Mouse (Mus musculus): ENCODE data around the gene Enpp7. TPM values are rescaled to one million over a fixed set of nuclear protein-coding genes. Genes with fewer than 3 reads are reported as not detected.

Gene Enpp7
- polyA plus RNA-seq, 1 experiment from 2014 or later: not detected

DNA sequence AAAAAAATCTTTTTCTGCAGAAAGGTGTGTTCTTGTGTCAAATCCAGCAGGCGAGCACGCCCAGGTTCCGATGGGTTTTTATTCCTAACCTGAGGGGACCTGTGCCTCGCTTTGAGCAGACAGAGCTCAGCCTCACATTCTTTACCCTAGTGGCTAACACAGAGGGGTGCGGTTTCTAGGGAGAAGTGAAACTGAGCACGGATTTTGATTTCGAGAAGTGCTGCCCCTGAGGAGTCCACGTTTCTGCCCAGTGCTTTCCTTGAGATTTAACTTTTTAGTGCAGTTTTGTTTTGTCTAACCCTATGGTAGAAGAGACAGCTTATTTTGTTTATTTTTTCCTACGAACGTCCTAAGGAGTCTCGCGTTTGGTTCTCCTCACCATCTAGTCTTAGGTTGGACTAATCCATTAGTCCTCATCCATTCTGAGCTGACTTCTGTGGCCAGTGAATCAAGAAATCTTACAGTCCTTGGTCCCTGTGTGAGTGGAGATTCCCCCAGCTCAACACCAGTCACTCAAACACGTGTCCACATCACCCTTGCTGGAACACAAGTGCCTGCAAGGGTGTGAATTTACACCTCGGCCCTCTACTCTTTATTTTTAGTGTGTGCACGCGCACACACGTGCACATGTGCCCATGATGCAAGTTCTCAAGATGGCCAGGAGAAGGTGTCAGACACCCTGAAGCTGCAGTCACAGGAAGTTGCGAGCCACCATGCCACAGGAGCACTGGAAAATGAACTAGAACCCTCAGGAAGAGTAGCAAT is 6.8 kb upstream of the Enpp7 start:
- H3K4me3 ChIP-seq (ENCODE audit: low read depth, low read length): no peak overlapping the region
- H3K36me3 ChIP-seq (ENCODE audit: control insufficient read depth, insufficient read depth, low read length): no peaks in the 10 kb centered on the region
- no peak overlapping the region for H3K9ac ChIP-seq (ENCODE audit: low read length)
- no peaks in the 10 kb centered on the region for H3K4me1 ChIP-seq (replicated peaks; ENCODE audit: control insufficient read depth, insufficient read depth, low read length)
- ATAC-seq (replicated peaks; ENCODE audit: low FRiP score, low TSS enrichment, low read depth) (no peak), DNase-seq (ENCODE audit: low spot score) (no peak)
- no peak overlapping the region for H3K27ac ChIP-seq (ENCODE audit: low read depth)
- H3K4me2 ChIP-seq (ENCODE audit: low read length): no peak overlapping the region
- no peaks in the 10 kb centered on the region for H3K9me3 ChIP-seq (ENCODE audit: control insufficient read depth, low read length)
- peaks cover 5% of the 10 kb centered on the region; the same call in 1 of the 2 replicates for H3K27me3 ChIP-seq (replicated peaks; ENCODE audit: control insufficient read depth, insufficient read depth, low read length)
- 61% methylated on average over 18 of the region's 18 CpGs for WGBS

DNA sequence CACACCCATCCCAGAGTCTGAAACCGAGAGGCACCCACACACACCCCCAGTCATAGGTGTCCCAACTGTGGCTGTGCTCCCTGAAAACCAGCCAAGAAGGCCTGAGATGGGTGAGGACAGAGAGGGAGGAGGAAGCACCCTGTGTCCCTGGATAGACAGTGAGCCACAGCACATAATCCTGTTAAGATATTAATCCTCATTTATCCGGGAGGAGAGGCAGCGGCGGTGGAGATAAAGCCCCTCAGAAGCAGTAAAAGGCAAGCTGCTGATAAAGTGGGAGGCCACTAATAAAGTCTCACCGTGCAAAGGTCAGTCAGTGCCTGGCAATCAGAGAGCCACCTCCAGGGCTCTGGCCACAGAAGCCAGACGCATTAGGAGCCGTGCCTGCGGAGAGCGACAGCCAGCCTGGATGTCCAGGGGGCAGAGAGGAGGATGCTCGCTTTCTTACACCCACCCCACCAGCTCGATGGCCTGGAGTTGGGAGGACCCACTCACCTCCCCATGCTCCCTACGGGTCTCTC is 5.3 kb upstream of the Enpp7 start:
- H3K27ac ChIP-seq (ENCODE audit: low read depth): no peak overlapping the region
- no peak overlapping the region for H3K4me3 ChIP-seq (ENCODE audit: low read depth, low read length)
- DNase-seq (ENCODE audit: low spot score) (no peak), ATAC-seq (replicated peaks; ENCODE audit: low FRiP score, low TSS enrichment, low read depth) (peak; percentile 41; the same call in 1 of the 2 replicates)
- H3K4me2 ChIP-seq (ENCODE audit: low read length): no peak overlapping the region
- H3K9me3 ChIP-seq (ENCODE audit: control insufficient read depth, low read length): no peaks in the 10 kb centered on the region
- H3K27me3 ChIP-seq (replicated peaks; ENCODE audit: control insufficient read depth, insufficient read depth, low read length): peaks cover 2% of the 10 kb centered on the region; the same call in 1 of the 2 replicates
- no peaks in the 10 kb centered on the region for H3K4me1 ChIP-seq (replicated peaks; ENCODE audit: control insufficient read depth, insufficient read depth, low read length)
- 35% methylated on average over 12 of the region's 12 CpGs for WGBS
- H3K9ac ChIP-seq (ENCODE audit: low read length): no peak overlapping the region
- no peaks in the 10 kb centered on the region for H3K36me3 ChIP-seq (ENCODE audit: control insufficient read depth, insufficient read depth, low read length)

DNA sequence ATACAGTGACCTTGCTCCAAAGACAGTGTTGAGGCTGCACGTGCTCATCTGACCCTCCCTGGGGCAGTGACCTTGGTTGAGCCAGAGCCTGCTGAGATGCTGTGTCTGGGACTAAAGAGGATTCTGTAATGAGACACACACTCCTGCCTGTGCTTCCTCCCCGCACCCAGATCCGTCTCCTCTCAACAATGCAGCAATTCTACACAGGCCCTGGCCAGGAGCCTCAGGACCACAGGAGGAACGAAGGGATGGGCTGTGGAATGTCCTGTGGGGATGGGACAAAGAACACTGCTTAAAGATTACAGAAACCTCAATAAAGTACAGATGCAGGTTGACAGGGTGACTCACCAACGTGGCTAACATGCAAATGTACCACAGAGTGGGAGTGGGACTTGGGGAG is 2.4 kb upstream of the Enpp7 start:
- Histone ChIP-seq H3K4me2 (ENCODE audit: low read length) (no peak overlapping the region), H3K36me3 (ENCODE audit: control insufficient read depth, insufficient read depth, low read length) (no peaks in the 10 kb centered on the region), H3K4me3 (ENCODE audit: low read depth, low read length) (no peak overlapping the region), H3K9me3 (ENCODE audit: control insufficient read depth, low read length) (no peaks in the 10 kb centered on the region), H3K27ac (ENCODE audit: low read depth) (no peak overlapping the region), H3K4me1 (replicated peaks; ENCODE audit: control insufficient read depth, insufficient read depth, low read length) (no peaks in the 10 kb centered on the region), H3K27me3 (replicated peaks; ENCODE audit: control insufficient read depth, insufficient read depth, low read length) (no peaks in the 10 kb centered on the region), H3K9ac (ENCODE audit: low read length) (no peak overlapping the region)
- no peak for DNase-seq (ENCODE audit: low spot score)
- WGBS: 55% methylated on average over 5 of the region's 5 CpGs
- no peak for ATAC-seq (replicated peaks; ENCODE audit: low FRiP score, low TSS enrichment, low read depth)

DNA sequence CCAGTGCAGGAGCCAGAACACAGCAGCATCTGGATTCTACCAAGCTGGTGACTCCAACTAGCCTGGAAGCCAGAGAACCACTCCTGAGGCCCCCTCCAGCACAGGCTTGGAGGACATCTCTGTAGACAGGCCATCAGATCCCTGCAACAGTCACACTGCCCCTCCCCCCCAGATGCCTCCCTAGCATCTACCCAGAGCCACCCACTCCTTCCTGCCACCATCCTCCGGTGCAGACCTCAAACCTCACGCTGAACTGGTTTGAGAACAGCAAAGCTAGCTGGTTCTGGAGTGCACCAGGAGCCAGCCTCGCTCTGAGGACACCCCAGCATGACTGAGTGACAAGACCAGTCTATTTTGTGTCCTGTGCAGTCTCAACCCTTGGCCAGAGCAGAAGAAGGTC is 4.8 kb downstream of the Enpp7 start:
- DNase-seq (ENCODE audit: low spot score) (no peak), ATAC-seq (replicated peaks; ENCODE audit: low FRiP score, low TSS enrichment, low read depth) (no peak)
- Histone ChIP-seq H3K9ac (ENCODE audit: low read length) (no peak overlapping the region), H3K4me3 (ENCODE audit: low read depth, low read length) (no peak overlapping the region), H3K27me3 (replicated peaks; ENCODE audit: control insufficient read depth, insufficient read depth, low read length) (no peaks in the 10 kb centered on the region), H3K9me3 (ENCODE audit: control insufficient read depth, low read length) (no peaks in the 10 kb centered on the region), H3K27ac (ENCODE audit: low read depth) (no peak overlapping the region), H3K4me2 (ENCODE audit: low read length) (no peak overlapping the region), H3K4me1 (replicated peaks; ENCODE audit: control insufficient read depth, insufficient read depth, low read length) (peaks cover 5% of the 10 kb centered on the region; the same call in 1 of the 2 replicates), H3K36me3 (ENCODE audit: control insufficient read depth, insufficient read depth, low read length) (no peaks in the 10 kb centered on the region)
- WGBS: 47% methylated on average over 3 of the region's 3 CpGs

DNA sequence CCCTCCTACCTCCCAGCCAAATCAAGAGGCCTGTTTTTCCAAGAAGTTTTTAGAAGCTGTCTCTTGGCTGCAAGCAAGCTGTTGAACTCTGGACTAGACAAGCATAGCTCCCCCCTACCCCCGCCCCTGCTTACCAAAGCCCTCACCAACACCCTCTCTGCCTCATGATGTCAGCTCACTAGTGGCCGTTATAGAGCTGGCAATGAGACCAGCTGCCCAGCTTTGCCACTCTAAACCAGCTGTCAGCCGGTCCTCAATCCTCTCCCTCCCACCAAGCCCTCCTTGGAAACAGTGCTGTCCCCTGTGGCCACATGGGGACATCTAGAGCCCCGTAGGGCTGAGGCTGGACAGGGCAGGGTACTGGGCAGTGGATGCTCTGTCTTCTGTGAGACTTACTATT is 7.5 kb downstream of the Enpp7 start:
- 34% methylated on average over 4 of the region's 4 CpGs for WGBS
- Histone ChIP-seq H3K9ac (ENCODE audit: low read length) (no peak overlapping the region), H3K36me3 (ENCODE audit: control insufficient read depth, insufficient read depth, low read length) (no peaks in the 10 kb centered on the region), H3K27ac (ENCODE audit: low read depth) (no peak overlapping the region), H3K9me3 (ENCODE audit: control insufficient read depth, low read length) (no peaks in the 10 kb centered on the region), H3K4me1 (replicated peaks; ENCODE audit: control insufficient read depth, insufficient read depth, low read length) (peaks cover 8% of the 10 kb centered on the region; the same call in 1 of the 2 replicates), H3K27me3 (replicated peaks; ENCODE audit: control insufficient read depth, insufficient read depth, low read length) (peaks cover 16% of the 10 kb centered on the region; the same call in 1 of the 2 replicates), H3K4me2 (ENCODE audit: low read length) (no peak overlapping the region), H3K4me3 (ENCODE audit: low read depth, low read length) (no peak overlapping the region)
- no peak for ATAC-seq (replicated peaks; ENCODE audit: low FRiP score, low TSS enrichment, low read depth)
- no peak for DNase-seq (ENCODE audit: low spot score)

DNA sequence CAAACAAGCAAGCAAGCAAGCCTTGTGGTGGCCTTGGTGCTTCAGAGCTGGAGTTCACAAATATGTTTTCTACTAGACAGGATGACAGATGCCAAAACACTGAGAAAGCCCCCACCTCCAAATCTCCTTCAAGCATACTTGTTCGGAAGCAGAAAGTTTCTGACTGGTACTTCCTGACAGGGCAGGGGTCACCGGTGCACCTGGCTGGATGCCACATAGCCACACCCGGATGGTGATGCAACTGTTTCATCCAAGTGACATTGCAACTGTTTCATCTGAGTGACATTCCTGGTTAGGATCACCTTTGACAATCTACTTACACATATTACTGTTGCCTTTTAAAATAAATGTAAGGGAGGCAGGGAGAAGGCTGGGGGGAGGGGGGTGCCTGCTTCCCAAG is 9.2 kb downstream of the Enpp7 start:
- H3K27ac ChIP-seq (ENCODE audit: low read depth): no peak overlapping the region
- peaks cover 8% of the 10 kb centered on the region; the same call in 1 of the 2 replicates for H3K4me1 ChIP-seq (replicated peaks; ENCODE audit: control insufficient read depth, insufficient read depth, low read length)
- no peaks in the 10 kb centered on the region for H3K36me3 ChIP-seq (ENCODE audit: control insufficient read depth, insufficient read depth, low read length)
- 74% methylated on average over 3 of the region's 3 CpGs for WGBS
- no peaks in the 10 kb centered on the region for H3K9me3 ChIP-seq (ENCODE audit: control insufficient read depth, low read length)
- H3K27me3 ChIP-seq (replicated peaks; ENCODE audit: control insufficient read depth, insufficient read depth, low read length): peaks cover 18% of the 10 kb centered on the region; the same call in 1 of the 2 replicates
- no peak overlapping the region for H3K4me2 ChIP-seq (ENCODE audit: low read length)
- ATAC-seq (replicated peaks; ENCODE audit: low FRiP score, low TSS enrichment, low read depth) (no peak), DNase-seq (ENCODE audit: low spot score) (no peak)
- H3K4me3 ChIP-seq (ENCODE audit: low read depth, low read length): no peak overlapping the region
- H3K9ac ChIP-seq (ENCODE audit: low read length): no peak overlapping the region

DNA sequence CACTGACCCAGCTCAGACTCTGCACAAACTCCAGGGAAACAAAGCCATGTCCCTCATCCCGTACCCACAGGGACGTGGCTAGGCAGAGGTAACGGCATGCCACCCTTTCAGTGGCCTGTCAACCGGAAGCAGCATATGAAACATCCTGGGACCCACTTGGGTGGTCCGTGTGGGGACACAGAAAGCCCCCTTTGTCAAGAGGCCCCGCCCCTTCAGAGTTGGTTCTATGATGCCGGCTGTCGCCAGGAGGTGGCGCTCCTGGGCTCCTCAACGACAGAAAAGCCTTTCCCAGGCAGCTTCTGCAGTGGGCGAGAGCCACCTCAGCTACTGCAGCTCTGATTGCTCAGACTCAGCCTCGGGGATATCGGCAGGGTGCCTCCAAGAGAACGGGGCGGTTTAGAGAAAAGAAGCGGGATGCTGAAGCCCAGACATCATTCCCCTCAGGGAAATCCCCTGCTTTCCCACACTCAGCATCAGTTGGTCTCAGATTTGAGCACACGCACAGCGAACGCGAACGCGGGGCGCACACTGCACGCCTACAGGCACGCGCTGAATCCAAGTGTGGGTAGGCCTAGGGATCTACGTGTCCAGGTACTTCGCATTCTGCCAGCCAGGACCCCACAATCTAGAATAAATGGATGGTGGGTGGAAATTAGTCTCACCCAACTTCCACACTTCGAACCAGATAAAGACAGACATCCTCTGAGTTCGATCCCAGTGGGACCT is 10.7 kb downstream of the Enpp7 start:
- ATAC-seq (replicated peaks; ENCODE audit: low FRiP score, low TSS enrichment, low read depth) (peak; percentile 57), DNase-seq (ENCODE audit: low spot score) (peak; percentile 96)
- 0 out of 2 replicates have a peak overlapping the region, but pooled peaks have one; percentile 13 for H3K4me3 ChIP-seq (ENCODE audit: low read depth, low read length)
- H3K9ac ChIP-seq (ENCODE audit: low read length): no peak overlapping the region
- H3K36me3 ChIP-seq (ENCODE audit: control insufficient read depth, insufficient read depth, low read length): no peaks in the 10 kb centered on the region
- 6% methylated on average over 30 of the region's 30 CpGs for WGBS
- H3K4me2 ChIP-seq (ENCODE audit: low read length): peak overlapping the region; percentile 39; the same call in 1 of the 2 replicates
- H3K27me3 ChIP-seq (replicated peaks; ENCODE audit: control insufficient read depth, insufficient read depth, low read length): peaks cover 18% of the 10 kb centered on the region; the same call in 1 of the 2 replicates
- no peak overlapping the region for H3K27ac ChIP-seq (ENCODE audit: low read depth)
- H3K4me1 ChIP-seq (replicated peaks; ENCODE audit: control insufficient read depth, insufficient read depth, low read length): peaks cover 8% of the 10 kb centered on the region; the same call in 1 of the 2 replicates
- H3K9me3 ChIP-seq (ENCODE audit: control insufficient read depth, low read length): no peaks in the 10 kb centered on the region

DNA sequence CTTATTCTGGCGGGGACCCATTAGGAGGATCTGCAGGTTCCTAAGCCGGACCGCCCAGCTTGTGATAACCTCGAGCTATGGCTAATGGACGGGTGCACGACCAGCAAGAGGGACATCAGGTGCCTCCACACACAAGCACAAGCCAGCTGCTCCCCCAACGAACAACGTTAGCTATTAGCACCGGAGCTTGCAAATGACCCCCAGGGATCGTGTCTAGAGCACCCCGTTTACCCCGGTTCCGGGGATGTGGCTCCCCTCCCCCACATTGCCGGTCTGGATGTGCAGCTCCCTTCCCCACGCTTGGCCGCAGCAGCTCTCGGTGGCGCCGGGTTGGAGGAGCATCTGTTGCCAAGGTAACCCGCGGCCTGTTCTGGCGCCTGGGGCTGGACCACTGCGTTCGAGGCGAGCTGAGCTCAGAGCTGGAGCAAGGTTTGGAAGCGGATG is 11.4 kb downstream of the Enpp7 start:
- 0 out of 2 replicates have a peak, but pooled peaks have one; percentile 20 for ATAC-seq (replicated peaks; ENCODE audit: low FRiP score, low TSS enrichment, low read depth)
- H3K4me3 ChIP-seq (ENCODE audit: low read depth, low read length): no peak overlapping the region
- H3K9ac ChIP-seq (ENCODE audit: low read length): no peak overlapping the region
- H3K4me1 ChIP-seq (replicated peaks; ENCODE audit: control insufficient read depth, insufficient read depth, low read length): peaks cover 8% of the 10 kb centered on the region; the same call in 1 of the 2 replicates
- no peaks in the 10 kb centered on the region for H3K9me3 ChIP-seq (ENCODE audit: control insufficient read depth, low read length)
- peak; percentile 61 for DNase-seq (ENCODE audit: low spot score)
- H3K36me3 ChIP-seq (ENCODE audit: control insufficient read depth, insufficient read depth, low read length): no peaks in the 10 kb centered on the region
- no peak overlapping the region for H3K4me2 ChIP-seq (ENCODE audit: low read length)
- no peak overlapping the region for H3K27ac ChIP-seq (ENCODE audit: low read depth)
- H3K27me3 ChIP-seq (replicated peaks; ENCODE audit: control insufficient read depth, insufficient read depth, low read length): peaks cover 18% of the 10 kb centered on the region; the same call in 1 of the 2 replicates
- 5% methylated on average over 26 of the region's 26 CpGs for WGBS
